Mouse (Mus musculus): ENCODE measurements around the gene Wnt10a.

GRCm38 (mm10) chr1:74771467-74771844, 19.9 kb upstream of the Wnt10a start:
- TF ChIP-seq CTCF (IDR thresholded peaks at IDR 0.05) (no peak), POLR2A (IDR thresholded peaks at IDR 0.05; ENCODE audit: insufficient read depth, low read depth, low read length) (no peak)

Measured in heart, adult 2 months (tissue).